Mouse (Mus musculus) embryonic facial prominence, embryonic 13.5 days (tissue): ENCODE results near the gene Mymx. TPM values are rescaled to one million over a fixed set of nuclear protein-coding genes. Genes with fewer than 3 reads are reported as not detected.

Source experiments
- ATAC-seq: fragments of 200-750 bp; cut with Nextera tagmentation; 2 replicates; pipeline ENCODE4 v1.8.0; 2017; ENCODE audit warnings: low read depth; ENCODE audit not compliant: insufficient number of reproducible peaks, insufficient read depth, low FRiP score, low TSS enrichment
- H3K27ac ChIP-seq: fragments of 300-500 bp; sonication (generic); 2 replicates; pipeline ENCODE4 v1.5.1; 2015; ENCODE audit warnings: moderate library complexity, mild to moderate bottlenecking, inconsistent platforms
- H3K27me3 ChIP-seq: fragments of 300-500 bp; sonication (generic); 2 replicates; pipeline ENCODE4 v1.6.1; 2015; ENCODE audit warnings: mild to moderate bottlenecking, inconsistent platforms
- H3K36me3 ChIP-seq: fragments of 300-500 bp; sonication (generic); 2 replicates; pipeline ENCODE4 v1.6.1; 2015; ENCODE audit warnings: mild to moderate bottlenecking, inconsistent platforms
- H3K4me1 ChIP-seq: fragments of 300-500 bp; sonication (generic); 2 replicates; pipeline ENCODE4 v1.6.1; 2015; ENCODE audit warnings: inconsistent platforms
- H3K4me2 ChIP-seq: fragments of 300-500 bp; sonication (generic); 2 replicates; pipeline ENCODE4 v1.6.1; 2015; ENCODE audit warnings: moderate library complexity, mild to moderate bottlenecking, inconsistent platforms
- H3K4me3 ChIP-seq: fragments of 300-500 bp; sonication (generic); 2 replicates; pipeline ENCODE4 v1.5.1; 2015; ENCODE audit warnings: mild to moderate bottlenecking, inconsistent platforms
- H3K9ac ChIP-seq: fragments of 300-500 bp; sonication (generic); 2 replicates; pipeline ENCODE4 v1.6.1; 2015; ENCODE audit warnings: mild to moderate bottlenecking, inconsistent platforms
- H3K9me3 ChIP-seq: fragments of 300-500 bp; sonication (generic); 2 replicates; pipeline ENCODE4 v1.6.1; 2016; ENCODE audit warnings: inconsistent platforms
- WGBS: fragments of 180-500 bp; shearing (Covaris S2); methylation state at CpG from one replicate; pipeline ENCODE4 v1.1.7; 2015; ENCODE audit warnings: mixed read lengths; 5-methylcytosine and 5-hydroxymethylcytosine counted together
- polyA plus RNA-seq: library from polyadenylated mRNA; unstranded; fragments of >200 nt; fragmentation: Nextera tagmentation; extraction: Ambion mirVana; gene quantifications from 2 replicates; pipeline ENCODE4 v1.2.1, GENCODE M21; 2015

Mymx gene
- polyA plus RNA-seq, 1 experiment from 2014 or later = 5.5 TPM

DNA sequence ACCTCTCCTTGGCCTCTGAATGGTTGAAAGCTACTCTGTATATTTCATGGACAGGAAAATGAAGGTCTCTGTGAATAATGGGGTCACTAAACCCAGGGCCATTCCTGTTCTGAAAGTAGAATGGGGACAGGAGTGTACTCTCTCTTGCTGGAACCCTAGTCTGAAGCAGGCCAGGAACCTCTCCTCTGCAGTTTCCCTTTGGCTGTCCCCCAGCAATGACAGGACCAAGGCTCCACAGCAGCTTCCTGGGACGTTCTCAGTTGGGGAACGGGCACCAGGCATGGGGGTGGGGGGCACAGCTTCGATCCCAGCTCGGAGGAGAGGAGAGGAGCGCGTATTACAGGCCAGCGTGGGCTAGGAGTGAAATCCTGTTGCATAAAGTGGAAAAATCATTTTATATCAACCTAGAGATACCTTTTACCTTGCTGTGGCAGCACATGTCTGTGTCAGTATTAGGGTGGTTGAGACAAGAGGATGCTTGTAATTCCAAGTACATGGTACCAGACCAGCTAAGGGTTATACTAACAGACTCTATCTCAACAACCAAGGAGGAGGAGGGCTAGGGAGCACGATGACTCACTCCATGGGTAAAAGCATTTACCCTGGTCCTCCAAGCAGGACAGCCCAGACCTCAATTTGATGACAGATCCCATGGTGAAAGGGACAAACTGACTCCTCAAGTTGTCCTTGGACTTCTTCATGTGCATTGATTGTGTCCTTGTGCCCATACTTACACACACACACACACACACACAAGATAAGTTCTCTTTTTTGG lies 26.6 kb downstream of the Mymx start:
- no peak for ATAC-seq
- Histone ChIP-seq H3K9ac (no peak overlapping the region), H3K9me3 (no peaks in the 10 kb centered on the region), H3K4me3 (no peak overlapping the region), H3K36me3 (peaks cover 16% of the 10 kb centered on the region), H3K4me1 (peaks cover 25% of the 10 kb centered on the region), H3K27ac (peak overlapping the region; percentile 98; the same call in 1 of the 2 replicates), H3K27me3 (no peaks in the 10 kb centered on the region), H3K4me2 (no peak overlapping the region)
- 87% methylated on average over 8 of the region's 8 CpGs for WGBS

DNA sequence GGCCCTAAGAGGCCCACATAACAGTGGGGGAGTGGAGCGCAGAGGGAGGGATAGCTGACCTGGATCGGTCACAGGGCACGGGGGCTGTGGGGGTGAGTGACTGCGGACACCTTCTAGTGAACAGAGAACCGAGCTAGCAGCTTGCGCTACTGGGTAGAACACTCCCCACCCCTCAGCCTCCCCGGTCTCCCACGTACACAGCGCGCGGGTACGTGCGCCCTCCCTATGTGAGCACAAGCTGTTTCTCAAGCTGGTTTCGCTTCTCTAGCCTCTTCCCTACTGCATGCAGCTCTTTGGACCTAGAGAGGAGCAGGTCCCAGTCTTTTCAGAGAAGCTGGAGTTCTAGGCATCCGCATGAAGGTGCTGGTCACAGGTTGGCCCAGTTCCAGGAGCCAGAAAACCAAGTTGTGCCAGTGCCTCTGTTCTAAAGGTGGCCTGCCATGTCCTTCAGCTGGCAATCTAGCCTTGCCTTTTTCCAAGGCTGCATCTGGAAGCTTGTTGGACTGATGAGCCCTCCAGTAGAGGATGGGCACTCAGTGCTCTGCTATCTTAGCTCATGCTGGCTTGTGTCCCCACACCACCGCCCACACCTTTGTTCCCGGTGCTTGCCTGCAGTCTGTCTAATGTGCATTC lies 27.7 kb downstream of the Mymx start:
- Histone ChIP-seq H3K4me2 (peak overlapping the region; percentile 82), H3K27me3 (no peaks in the 10 kb centered on the region), H3K4me1 (peaks cover 28% of the 10 kb centered on the region), H3K27ac (peak overlapping the region; percentile 98), H3K9me3 (no peaks in the 10 kb centered on the region), H3K4me3 (peak overlapping the region; percentile 99), H3K36me3 (peaks cover 27% of the 10 kb centered on the region), H3K9ac (peak overlapping the region; percentile 100)
- 3% methylated on average over 17 of the region's 17 CpGs for WGBS
- ATAC-seq = peak; percentile 39

DNA sequence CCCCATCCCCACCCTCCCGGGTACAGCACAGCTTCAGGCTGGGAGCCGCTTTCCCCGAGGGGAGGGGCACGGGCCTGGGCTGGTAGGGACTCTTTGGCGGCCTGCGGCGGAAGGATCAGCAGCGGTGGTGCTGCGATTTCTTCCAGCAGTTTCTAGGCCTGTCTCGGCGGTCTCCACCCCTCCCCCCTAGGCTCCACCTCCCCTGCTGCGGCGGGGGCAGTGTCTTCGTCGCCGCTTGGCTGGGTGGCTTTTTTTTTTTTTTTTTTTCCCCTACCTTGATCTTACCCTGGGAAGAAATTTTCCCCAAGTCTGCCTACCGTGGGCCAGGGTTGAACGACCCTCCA lies 28.1 kb downstream of the Mymx start:
- peak overlapping the region; percentile 98 for H3K27ac ChIP-seq
- peak; percentile 54 for ATAC-seq
- H3K4me1 ChIP-seq = peaks cover 28% of the 10 kb centered on the region
- peaks cover 32% of the 10 kb centered on the region for H3K36me3 ChIP-seq
- WGBS = under 1% methylated on average over 18 of the region's 18 CpGs
- peak overlapping the region; percentile 82 for H3K4me2 ChIP-seq
- H3K9ac ChIP-seq = peak overlapping the region; percentile 100
- peak overlapping the region; percentile 99 for H3K4me3 ChIP-seq
- no peaks in the 10 kb centered on the region for H3K9me3 ChIP-seq
- no peaks in the 10 kb centered on the region for H3K27me3 ChIP-seq

DNA sequence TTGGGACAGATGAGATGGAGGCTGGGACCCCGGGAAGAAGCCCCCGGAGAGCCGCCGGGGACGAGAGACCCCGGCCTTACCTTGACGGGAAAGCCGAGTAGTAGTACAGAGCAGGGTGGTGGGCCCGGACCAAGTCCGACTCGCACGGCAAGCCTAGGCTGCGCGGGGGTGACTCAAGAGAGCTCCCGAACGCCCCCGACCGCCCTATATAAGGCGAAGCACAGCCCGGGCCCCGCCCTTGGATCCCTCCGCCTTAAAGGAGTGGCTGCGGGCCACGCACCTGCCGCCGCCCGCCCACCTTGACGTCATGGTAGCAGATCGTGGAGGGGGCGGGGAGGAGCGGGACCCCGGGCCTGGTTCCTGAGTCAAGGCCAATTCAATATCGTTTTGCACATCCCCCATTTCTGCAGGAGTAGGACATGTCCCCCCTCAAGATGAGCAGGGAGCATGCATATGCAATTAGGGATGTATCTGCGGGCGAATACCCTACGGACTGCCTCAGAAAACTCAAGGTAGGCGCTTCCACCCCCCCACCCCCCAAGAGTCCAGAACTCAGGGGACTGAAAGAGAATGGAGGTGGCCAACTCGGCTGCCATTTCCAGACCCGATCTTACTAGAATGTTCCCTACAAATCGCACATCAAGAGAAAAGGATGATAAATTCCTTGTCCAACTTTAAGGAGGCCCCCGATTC lies 28.7 kb downstream of the Mymx start, which contains the start of gene Hsp90ab1:
Hsp90ab1 (minus strand) TSS at position 185 of the 693 bp plus-strand sequence.
- under 1% methylated on average over 41 of the region's 41 CpGs for WGBS

DNA sequence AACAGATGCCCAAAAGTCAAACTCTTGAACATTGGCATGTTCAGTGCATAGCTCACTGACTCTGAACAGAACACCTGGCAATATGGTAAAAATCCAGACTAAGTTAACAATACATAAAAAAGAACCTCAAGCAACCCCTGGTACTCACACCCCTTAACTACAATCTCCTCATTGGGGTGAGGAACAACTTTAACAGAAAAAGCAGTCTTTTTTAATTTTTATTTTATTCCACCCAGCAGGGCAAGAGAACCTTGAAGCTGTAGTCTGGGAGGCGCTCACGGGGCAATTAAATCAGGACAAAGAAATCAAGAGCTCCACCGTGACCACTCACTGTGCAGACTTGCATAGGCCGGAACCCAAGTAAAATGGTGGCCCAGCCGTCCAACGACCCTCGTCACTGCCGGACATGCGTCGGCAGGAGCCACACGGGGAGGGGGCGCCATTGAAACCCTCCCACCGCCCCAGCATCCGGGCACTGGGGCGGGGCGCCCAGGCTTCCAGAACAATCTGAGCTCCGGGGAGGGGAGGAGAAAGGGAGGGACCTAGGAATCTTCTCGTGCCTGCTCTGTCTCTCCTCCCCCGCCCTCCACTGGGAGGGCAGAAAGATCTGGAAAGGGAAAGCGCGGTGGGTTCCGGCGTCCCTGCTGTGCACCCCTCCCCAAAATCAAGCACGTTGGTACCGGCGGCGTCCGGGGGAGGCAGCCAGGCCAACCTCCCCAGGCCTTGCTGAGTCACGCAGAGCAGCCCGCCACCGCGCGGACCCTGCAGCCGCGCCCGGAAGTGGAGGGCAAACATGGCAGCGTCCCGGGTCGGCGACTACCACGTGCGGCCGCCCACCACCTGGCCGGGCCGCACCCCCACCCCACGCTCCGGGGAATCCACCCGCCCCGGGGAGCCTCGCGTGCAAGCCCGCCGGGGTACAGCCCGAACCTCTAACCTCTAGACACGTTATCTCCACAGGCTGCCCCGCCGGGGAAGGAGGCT lies 29.5 kb downstream of the Mymx start:
- Histone ChIP-seq H3K9ac (peak overlapping the region; percentile 100), H3K27ac (peak overlapping the region; percentile 98), H3K4me1 (peaks cover 30% of the 10 kb centered on the region), H3K4me3 (peak overlapping the region; percentile 99), H3K9me3 (no peaks in the 10 kb centered on the region), H3K4me2 (peak overlapping the region; percentile 82), H3K27me3 (no peaks in the 10 kb centered on the region), H3K36me3 (peaks cover 46% of the 10 kb centered on the region)
- WGBS = under 1% methylated on average over 57 of the region's 57 CpGs
- ATAC-seq = peak; percentile 48

More for the DNA sequence above, 28.7 kb downstream of the Mymx start, which contains the start of gene Hsp90ab1:
- peaks cover 37% of the 10 kb centered on the region for H3K36me3 ChIP-seq
- H3K9ac ChIP-seq = peak within 1 kb of the TSS; percentile 100
- H3K9me3 ChIP-seq = no peaks in the 10 kb centered on the region
- no peaks in the 10 kb centered on the region for H3K27me3 ChIP-seq
- peak within 1 kb of the TSS; percentile 99 for H3K4me3 ChIP-seq
- H3K27ac ChIP-seq = peak within 1 kb of the TSS; percentile 98
- peak within 1 kb of the TSS; percentile 82 for H3K4me2 ChIP-seq
- H3K4me1 ChIP-seq = peaks cover 28% of the 10 kb centered on the region
- peak; percentile 85 for ATAC-seq

DNA sequence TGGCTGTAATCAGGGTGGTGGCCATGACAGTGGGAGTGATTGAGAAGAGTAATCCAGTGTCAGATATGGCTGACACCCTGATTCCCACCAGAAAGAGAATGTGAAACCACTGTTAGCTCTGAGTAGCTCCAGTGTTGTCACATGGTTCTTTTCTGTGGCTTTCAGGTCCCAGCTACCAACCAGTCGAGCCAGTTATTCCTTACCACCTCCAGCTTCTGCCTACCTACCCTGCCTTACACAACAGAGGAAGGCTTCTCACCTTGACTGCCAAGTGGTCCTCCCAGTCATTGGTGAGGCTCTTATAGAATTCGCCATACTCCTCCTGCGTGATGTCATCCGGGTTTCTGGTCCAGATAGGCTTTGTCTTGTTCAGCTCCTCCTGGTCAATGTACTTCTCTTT lies 31.9 kb downstream of the Mymx start:
- H3K4me2 ChIP-seq = no peak overlapping the region
- H3K9ac ChIP-seq = peak overlapping the region; percentile 22; the same call in 1 of the 2 replicates
- H3K36me3 ChIP-seq = peaks cover 69% of the 10 kb centered on the region
- peaks cover 51% of the 10 kb centered on the region for H3K4me1 ChIP-seq
- ATAC-seq = no peak
- H3K27me3 ChIP-seq = no peaks in the 10 kb centered on the region
- 81% methylated on average over 4 of the region's 4 CpGs for WGBS
- H3K27ac ChIP-seq = no peak overlapping the region
- peak overlapping the region; percentile 3; the same call in 1 of the 2 replicates for H3K4me3 ChIP-seq
- no peaks in the 10 kb centered on the region for H3K9me3 ChIP-seq

DNA sequence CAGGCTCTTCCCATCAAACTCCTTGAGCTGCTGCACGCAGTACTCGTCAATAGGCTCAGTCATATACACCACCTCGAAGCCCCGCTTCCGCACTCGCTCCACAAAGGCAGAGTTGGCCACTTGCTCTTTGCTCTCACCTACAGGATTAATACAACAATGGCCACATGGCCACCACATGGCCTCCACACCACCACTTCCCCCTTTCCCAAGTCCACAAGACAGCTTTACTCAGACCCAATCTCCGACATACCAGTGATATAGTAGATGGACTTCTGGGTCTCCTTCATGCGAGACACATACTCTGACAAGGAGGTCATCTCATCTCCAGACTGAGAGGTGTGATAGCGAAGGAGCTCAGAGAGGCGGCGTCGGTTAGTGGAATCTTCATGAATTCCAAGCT lies 32.9 kb downstream of the Mymx start:
- no peak for ATAC-seq
- Histone ChIP-seq H3K4me3 (no peak overlapping the region), H3K4me2 (no peak overlapping the region), H3K27ac (no peak overlapping the region), H3K9ac (no peak overlapping the region), H3K27me3 (no peaks in the 10 kb centered on the region), H3K36me3 (peaks cover 70% of the 10 kb centered on the region), H3K4me1 (peaks cover 49% of the 10 kb centered on the region), H3K9me3 (no peaks in the 10 kb centered on the region)
- WGBS = 83% methylated on average over 12 of the region's 12 CpGs

DNA sequence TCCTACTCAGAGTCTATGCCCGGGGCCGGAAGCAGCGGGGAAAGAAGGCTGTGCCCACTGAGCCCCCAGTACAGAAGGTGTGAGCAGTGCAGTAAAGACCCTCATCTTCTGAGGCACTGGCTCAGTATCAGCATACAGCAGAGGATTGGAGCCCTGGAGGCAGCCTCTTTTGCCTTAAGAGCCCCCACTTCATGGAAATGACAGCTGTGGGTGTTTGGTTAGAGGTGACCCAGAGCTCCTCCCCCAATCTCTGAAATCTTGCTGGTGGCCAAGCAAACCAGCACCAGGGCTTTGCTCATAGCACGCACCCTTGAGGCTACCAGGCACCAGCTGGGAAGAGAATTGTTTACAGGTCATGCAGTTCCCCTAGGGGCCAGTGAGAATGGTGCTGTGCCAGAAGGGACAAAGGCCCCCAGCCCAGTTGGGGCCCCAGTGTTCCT lies 34.7 kb downstream of the Mymx start:
- Histone ChIP-seq H3K9me3 (no peaks in the 10 kb centered on the region), H3K4me3 (no peak overlapping the region), H3K4me2 (no peak overlapping the region), H3K4me1 (peaks cover 52% of the 10 kb centered on the region), H3K36me3 (peaks cover 70% of the 10 kb centered on the region), H3K9ac (0 out of 2 replicates have a peak overlapping the region, but pooled peaks have one; percentile 27), H3K27me3 (no peaks in the 10 kb centered on the region), H3K27ac (no peak overlapping the region)
- WGBS = 31% methylated on average over 4 of the region's 4 CpGs
- no peak for ATAC-seq

DNA sequence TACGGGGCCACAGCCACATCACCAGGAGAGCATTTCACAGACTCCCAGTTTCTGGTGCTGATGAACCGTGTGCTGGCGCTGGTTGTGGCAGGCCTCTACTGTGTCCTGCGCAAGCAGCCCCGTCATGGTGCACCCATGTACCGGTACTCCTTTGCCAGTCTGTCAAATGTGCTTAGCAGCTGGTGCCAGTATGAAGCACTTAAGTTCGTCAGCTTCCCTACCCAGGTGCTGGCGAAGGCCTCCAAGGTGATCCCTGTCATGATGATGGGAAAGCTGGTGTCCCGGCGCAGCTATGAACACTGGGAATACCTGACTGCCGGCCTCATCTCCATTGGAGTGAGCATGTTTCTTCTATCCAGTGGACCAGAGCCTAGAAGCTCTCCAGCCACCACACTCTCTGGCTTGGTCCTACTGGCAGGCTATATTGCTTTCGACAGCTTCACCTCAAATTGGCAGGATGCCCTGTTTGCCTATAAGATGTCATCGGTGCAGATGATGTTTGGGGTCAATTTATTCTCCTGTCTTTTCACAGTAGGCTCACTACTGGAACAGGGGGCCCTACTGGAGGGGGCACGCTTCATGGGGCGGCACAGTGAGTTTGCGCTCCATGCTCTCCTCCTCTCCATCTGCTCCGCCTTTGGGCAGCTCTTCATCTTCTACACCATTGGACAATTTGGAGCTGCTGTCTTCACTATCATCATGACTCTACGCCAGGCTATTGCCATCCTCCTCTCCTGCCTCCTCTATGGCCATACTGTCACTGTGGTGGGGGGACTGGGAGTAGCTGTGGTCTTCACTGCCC lies 35.3 kb downstream of the Mymx start:
- 65% methylated on average over 18 of the region's 18 CpGs for WGBS
- H3K27me3 ChIP-seq = no peaks in the 10 kb centered on the region
- peaks cover 66% of the 10 kb centered on the region for H3K36me3 ChIP-seq
- peak overlapping the region; percentile 27; the same call in 1 of the 2 replicates for H3K9ac ChIP-seq
- peaks cover 48% of the 10 kb centered on the region for H3K4me1 ChIP-seq
- ATAC-seq = no peak
- no peaks in the 10 kb centered on the region for H3K9me3 ChIP-seq
- no peak overlapping the region for H3K4me3 ChIP-seq
- 0 out of 2 replicates have a peak overlapping the region, but pooled peaks have one; percentile 34 for H3K27ac ChIP-seq
- no peak overlapping the region for H3K4me2 ChIP-seq

DNA sequence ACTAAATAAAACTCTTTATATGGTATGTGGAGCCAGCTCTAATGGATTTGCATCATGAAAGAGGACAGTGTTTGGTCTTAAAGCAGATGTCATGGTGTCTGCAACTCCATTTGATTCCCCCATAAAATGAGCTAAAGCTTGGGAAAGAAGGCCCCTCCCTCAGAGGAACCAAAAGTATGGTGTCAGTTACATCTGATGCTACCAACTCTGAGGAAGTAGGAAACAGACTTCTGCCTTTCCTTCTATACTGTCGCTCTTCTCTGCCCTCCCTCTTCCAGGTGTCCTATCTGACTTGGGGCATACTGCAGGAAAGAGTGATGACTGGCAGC lies 35.9 kb downstream of the Mymx start:
- no peak for ATAC-seq
- Histone ChIP-seq H3K4me1 (peaks cover 42% of the 10 kb centered on the region), H3K4me3 (no peak overlapping the region), H3K4me2 (no peak overlapping the region), H3K27ac (no peak overlapping the region), H3K9ac (no peak overlapping the region), H3K27me3 (no peaks in the 10 kb centered on the region), H3K9me3 (no peaks in the 10 kb centered on the region), H3K36me3 (peaks cover 61% of the 10 kb centered on the region)
- WGBS = 74% methylated on average over 1 of the region's 1 CpGs
